27 mouse cellular contexts compared by ENCODE assay signal in genomic region chrX:36956674-36957073, GRCm38 (mm10). TPM values are rescaled to one million over a fixed set of nuclear protein-coding genes. Genes with fewer than 3 reads are reported as not detected.
DNase-seq lines count a peak whose midpoint lies in the region; ATAC-seq and TF ChIP-seq lines count a peak whose summit lies in the region.
"Had no signal": no experiment of that assay in that cellular context is flagged by ENCODE, and none has a peak within 500 bp of the region (broad histone marks: within the 10 kb centered on the region; RNA-seq: fewer than 3 reads in every experiment).

No protein-coding gene starts in this region.

- H3K9ac ChIP-seq in liver, embryonic 14.5 days (replicated peaks), result no peak overlapping the region
- H3K9ac ChIP-seq in liver, postnatal 0 days (replicated peaks), result no peak overlapping the region
- H3K9ac ChIP-seq: heart, embryonic 15.5 days; limb, embryonic 15.5 days; midbrain, embryonic 12.5 days; neural tube, embryonic 12.5 days had no signal

- no peak overlapping the region for H3K27ac ChIP-seq in liver, embryonic 14.5 days
- no peak overlapping the region for H3K27ac ChIP-seq in liver, postnatal 0 days (ENCODE audit: low read depth)
- H3K27ac ChIP-seq: heart, embryonic 15.5 days; limb, embryonic 10.5 days; limb, embryonic 15.5 days; midbrain, embryonic 12.5 days; neural tube, embryonic 12.5 days had no signal

- no peak for TF ChIP-seq CTCF in liver, embryonic 14.5 days (IDR thresholded peaks at IDR 0.05; ENCODE audit: low read depth)
- no peak for TF ChIP-seq CTCF in liver, postnatal 0 days (IDR thresholded peaks at IDR 0.05; ENCODE audit: low read depth)

- 21% methylated on average over 2 of the region's 2 CpGs for WGBS in liver, embryonic 14.5 days (ENCODE audit: insufficient replicate concordance)
- WGBS in liver, postnatal 0 days (ENCODE audit: insufficient replicate concordance), result 46% methylated on average over 2 of the region's 2 CpGs

- H3K4me3 ChIP-seq in liver, embryonic 14.5 days (ENCODE audit: insufficient read depth in 1 of 2, low read depth in 2 of 2, low read length in 2 of 2), result no peak overlapping the region
- no peak overlapping the region for H3K4me3 ChIP-seq in liver, postnatal 0 days (ENCODE audit: low read depth, low read length)
- H3K4me3 ChIP-seq: erythroblast, embryonic 14.5 days; heart, embryonic 15.5 days; limb, embryonic 10.5 days; limb, embryonic 15.5 days; midbrain, embryonic 12.5 days; myocyte; neural tube, embryonic 12.5 days had no signal

- H3K4me2 ChIP-seq in liver, embryonic 14.5 days (ENCODE audit: low read depth), result no peak overlapping the region
- no peak overlapping the region for H3K4me2 ChIP-seq in liver, postnatal 0 days (ENCODE audit: low read depth, low read length)
- H3K4me2 ChIP-seq: heart, embryonic 15.5 days; limb, embryonic 15.5 days; midbrain, embryonic 12.5 days; neural tube, embryonic 12.5 days had no signal

- no peaks in the 10 kb centered on the region for H3K27me3 ChIP-seq in liver, embryonic 14.5 days (ENCODE audit: control insufficient read depth, insufficient read depth, low read length)
- H3K27me3 ChIP-seq in liver, postnatal 0 days (ENCODE audit: insufficient read depth, low read length), result no peaks in the 10 kb centered on the region
- H3K27me3 ChIP-seq: heart, embryonic 15.5 days; limb, embryonic 15.5 days; midbrain, embryonic 12.5 days; neural tube, embryonic 12.5 days had no signal

- DNase-seq in liver, embryonic 14.5 days (ENCODE audit: low read depth in 3 of 3, low spot score in 3 of 3), result peak; percentile 7 to 17 (median 16)
- DNase-seq in liver (no peak), 416B (ENCODE audit: low read depth) (peak; percentile 90)
- peak; percentile 12 for DNase-seq in c-Kit-negative CD71-positive TER-119-positive erythroid progenitor cells, embryonic 14.5 days (ENCODE audit: low read depth, low spot score)
- DNase-seq in liver, postnatal 0 days, result no peak
- no peak for DNase-seq in kidney, postnatal 36 days
- DNase-seq in layer of hippocampus, postnatal 36 days, result no peak
- DNase-seq: adrenal gland, postnatal 10 days; cerebellum, adult 11-12 months; cerebellum, postnatal 10 days; gastrocnemius, postnatal 10 days; kidney, adult 2 months; kidney, postnatal 4 days; lung, postnatal 14 days; right cerebral cortex, adult 18-20 months; spleen, adult 18-20 months; thymus, postnatal 14 days had no signal

- ATAC-seq in liver, embryonic 14.5 days (ENCODE audit: insufficient read depth), result peak; percentile 53; the same call in 1 of the 2 replicates
- ATAC-seq in liver, postnatal 0 days, result no peak
- ATAC-seq: CD4-positive, CD25-positive, alpha-beta regulatory T cell, adult 4 months; forebrain, embryonic 16.5 days; hindbrain, embryonic 16.5 days had no signal

- TF ChIP-seq EP300 in liver, embryonic 14.5 days (IDR thresholded peaks at IDR 0.05; ENCODE audit: low read depth), result 0 out of 2 replicates have a peak, but pooled peaks have one; percentile 22
- TF ChIP-seq EP300 in liver, postnatal 0 days (IDR thresholded peaks at IDR 0.05; ENCODE audit: low read depth), result peak; percentile 50; the same call in 1 of the 2 replicates

- peaks cover 0 to 6% of the 10 kb centered on the region in 2 experiments; a peak in 3 of 4 replicates for H3K4me1 ChIP-seq in liver, embryonic 14.5 days (replicated peaks; ENCODE audit: control insufficient read depth in 2 of 2, insufficient read depth in 2 of 2, low read length in 1 of 2)
- no peaks in the 10 kb centered on the region for H3K4me1 ChIP-seq in liver, postnatal 0 days (ENCODE audit: insufficient read depth)
- H3K4me1 ChIP-seq: heart, embryonic 15.5 days; limb, embryonic 10.5 days; limb, embryonic 15.5 days; midbrain, embryonic 12.5 days; neural tube, embryonic 12.5 days had no signal

- no peaks in the 10 kb centered on the region for H3K36me3 ChIP-seq in liver, embryonic 14.5 days (replicated peaks; ENCODE audit: control insufficient read depth, insufficient read depth, low read depth)
- H3K36me3 ChIP-seq in liver, postnatal 0 days (replicated peaks; ENCODE audit: insufficient read depth, low read length), result no peaks in the 10 kb centered on the region
- H3K36me3 ChIP-seq: heart, embryonic 15.5 days; limb, embryonic 15.5 days; midbrain, embryonic 12.5 days had no signal

- H3K9me3 ChIP-seq in liver, embryonic 14.5 days (ENCODE audit: control insufficient read depth, low read length), result no peaks in the 10 kb centered on the region
- H3K9me3 ChIP-seq in liver, postnatal 0 days (ENCODE audit: low read length), result no peaks in the 10 kb centered on the region
- H3K9me3 ChIP-seq: heart, embryonic 15.5 days; limb, embryonic 10.5 days; limb, embryonic 15.5 days; midbrain, embryonic 12.5 days; neural tube, embryonic 12.5 days had no signal

RNA-seq across cellular contexts. Expression of gene Sept6, which starts 34.9 kb away (rescaled TPM):
- polyA plus RNA-seq in liver, embryonic 14.5 days (2012; rRNA removed), result 2.1 and 3.0 TPM in 2 replicates
- polyA plus RNA-seq in liver, embryonic 14.5 days (2014; fragmentation: Nextera tagmentation; extraction: Ambion mirVana), result 3.0 and 3.1 TPM in 2 replicates
- 3.4 TPM in 2 replicates for polyA plus RNA-seq in liver, postnatal 0 days (2015; fragmentation: Nextera tagmentation; extraction: Ambion mirVana)
- 10 to 100 TPM; 47.4 to 49.1 TPM for total RNA-seq in layer of hippocampus, postnatal 36 days (2021)

RNA-seq across cellular contexts. Expression of gene Nkrf, which starts 54.0 kb away (rescaled TPM):
- polyA plus RNA-seq in liver, embryonic 14.5 days (2012; rRNA removed), result 1.3 and 2.7 TPM in 2 replicates
- 1.2 and 1.3 TPM in 2 replicates for polyA plus RNA-seq in liver, embryonic 14.5 days (2014; fragmentation: Nextera tagmentation; extraction: Ambion mirVana)
- 0.69 and 0.75 TPM in 2 replicates for polyA plus RNA-seq in liver, postnatal 0 days (2015; fragmentation: Nextera tagmentation; extraction: Ambion mirVana)
- 10 to 100 TPM; 31.7 to 33.2 TPM for total RNA-seq in layer of hippocampus, postnatal 36 days (2021)

Comparison
In these comparisons a context has a peak if more than half of its experiments do, and no peak if none do; other contexts are left out.
1. DNase-seq: peak in liver, embryonic 14.5 days (3 of 3), 416B (single experiment) and c-Kit-negative CD71-positive TER-119-positive erythroid progenitor cells, embryonic 14.5 days (single experiment); none in liver (single experiment), liver, postnatal 0 days (single experiment), kidney, postnatal 36 days (0 of 2) and layer of hippocampus, postnatal 36 days (0 of 2).